In the genomic region with DNA sequence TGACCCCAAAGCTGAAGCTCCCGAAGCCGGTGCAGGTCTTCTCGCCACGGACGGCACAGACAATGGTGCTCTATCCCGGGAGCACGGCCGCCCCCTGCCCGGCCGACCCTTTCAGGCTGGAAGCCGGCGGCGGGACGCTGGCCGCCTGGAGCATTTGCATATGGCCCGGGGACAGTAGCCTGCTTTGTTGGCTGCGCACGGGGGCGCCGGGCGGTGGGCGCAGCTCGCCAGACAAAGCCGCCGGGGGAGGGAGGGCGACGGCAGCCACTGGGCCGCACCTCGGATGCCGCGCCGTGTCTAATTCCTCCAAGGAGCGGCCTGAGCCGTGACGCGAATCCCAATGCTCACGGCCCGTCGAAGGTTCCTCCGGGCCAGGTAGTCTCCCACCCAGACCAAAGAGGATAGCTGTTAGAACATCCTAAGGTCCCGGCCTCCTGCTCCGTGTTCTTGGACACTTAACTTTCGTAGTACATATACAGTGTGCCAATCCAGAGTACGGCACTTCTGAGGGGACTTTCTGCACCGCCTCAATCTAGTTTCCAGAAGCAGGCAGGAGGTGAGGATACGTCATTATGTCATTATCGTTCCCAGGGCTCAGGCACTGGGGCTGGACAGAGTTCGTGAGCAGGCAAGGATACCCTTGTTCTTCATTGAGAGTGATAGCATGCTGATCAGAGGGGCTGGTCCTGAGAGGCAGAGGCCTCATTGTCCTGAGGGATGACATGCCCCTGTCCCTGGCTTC, we compare ENCODE assay signal across 10 mouse cellular contexts. TPM values are rescaled to one million over a fixed set of nuclear protein-coding genes. Genes with fewer than 3 reads are reported as not detected.
A peak's percentile ranks its signal among the peaks of the same experiment; 100 is the strongest.
DNase-seq lines count a peak whose midpoint lies in the region; ATAC-seq and TF ChIP-seq lines count a peak whose summit lies in the region.
"Had no signal": no experiment of that assay in that cellular context is flagged by ENCODE, and none has a peak within 500 bp of the region (broad histone marks: within the 10 kb centered on the region; RNA-seq: fewer than 3 reads in every experiment).

No protein-coding gene starts in this region.

- no peak overlapping the region for H3K27ac ChIP-seq in lung, postnatal 0 days (ENCODE audit: low read length)
- H3K27ac ChIP-seq in embryonic facial prominence, embryonic 15.5 days (replicated peaks), result no peak overlapping the region
- H3K27ac ChIP-seq in limb, embryonic 10.5 days, result peak overlapping the region; percentile 50; the same call in 1 of the 2 replicates
- H3K27ac ChIP-seq in stomach, embryonic 16.5 days (ENCODE audit: low read length), result no peak overlapping the region

- no peak for TF ChIP-seq EP300 in lung, postnatal 0 days (IDR thresholded peaks at IDR 0.05)

- H3K4me1 ChIP-seq in lung, postnatal 0 days (ENCODE audit: insufficient read depth, low read depth, low read length), result 0 out of 2 replicates have a peak, but pooled peaks cover 2% of the 10 kb centered on the region
- peaks cover 6% of the 10 kb centered on the region for H3K4me1 ChIP-seq in embryonic facial prominence, embryonic 15.5 days
- H3K4me1 ChIP-seq in limb, embryonic 10.5 days, result peaks cover 23% of the 10 kb centered on the region
- 0 out of 2 replicates have a peak, but pooled peaks cover 4% of the 10 kb centered on the region for H3K4me1 ChIP-seq in stomach, embryonic 16.5 days (ENCODE audit: control insufficient read depth, insufficient read depth, low read length)

- ATAC-seq in lung, postnatal 0 days, result no peak
- no peak for ATAC-seq in embryonic facial prominence, embryonic 15.5 days (ENCODE audit: insufficient number of reproducible peaks, low FRiP score, low TSS enrichment, low read depth)
- ATAC-seq in stomach, embryonic 16.5 days (ENCODE audit: insufficient read depth, low FRiP score), result no peak

- H3K4me2 ChIP-seq in lung, postnatal 0 days (replicated peaks; ENCODE audit: low read depth, low read length), result no peak overlapping the region
- H3K4me2 ChIP-seq in embryonic facial prominence, embryonic 15.5 days (replicated peaks), result peak overlapping the region; percentile 31
- peak overlapping the region; percentile 20; the same call in 1 of the 2 replicates for H3K4me2 ChIP-seq in stomach, embryonic 16.5 days (ENCODE audit: low read depth, low read length)

- WGBS in lung, postnatal 0 days, result 4% methylated on average over 46 of the region's 48 CpGs
- whole genome bisulfite sequencing in embryonic facial prominence, embryonic 15.5 days, result 2% methylated on average over 39 of the region's 48 CpGs
- 2% methylated on average over 48 of the region's 48 CpGs for WGBS in limb, embryonic 10.5 days
- WGBS in stomach, embryonic 16.5 days, result 4% methylated on average over 45 of the region's 48 CpGs

- no peaks in the 10 kb centered on the region for H3K9me3 ChIP-seq in lung, postnatal 0 days (ENCODE audit: low read length)
- no peaks in the 10 kb centered on the region for H3K9me3 ChIP-seq in embryonic facial prominence, embryonic 15.5 days (replicated peaks)
- H3K9me3 ChIP-seq in limb, embryonic 10.5 days (replicated peaks), result no peaks in the 10 kb centered on the region
- H3K9me3 ChIP-seq in stomach, embryonic 16.5 days (replicated peaks; ENCODE audit: control insufficient read depth, low read length), result no peaks in the 10 kb centered on the region

- DNase-seq in lung, postnatal 0 days (ENCODE audit: low spot score), result no peak
- no peak for DNase-seq in lung, postnatal 36 days
- DNase-seq in limb, embryonic 10.5 days (ENCODE audit: low spot score), result no peak
- no peak for DNase-seq in spleen, postnatal 14 days (ENCODE audit: low spot score in 2 of 2)
- DNase-seq in natural killer cell, adult 2 months (ENCODE audit: low spot score in 2 of 2), result no peak
- DNase-seq: adrenal gland, postnatal 25 days; heart, postnatal 10 days had no signal

- no peak for TF ChIP-seq CTCF in lung, postnatal 0 days (IDR thresholded peaks at IDR 0.05)

- no peak overlapping the region for H3K9ac ChIP-seq in lung, postnatal 0 days (replicated peaks; ENCODE audit: low read depth)
- no peak overlapping the region for H3K9ac ChIP-seq in embryonic facial prominence, embryonic 15.5 days
- H3K9ac ChIP-seq in stomach, embryonic 16.5 days (ENCODE audit: low read length), result peak overlapping the region; percentile 46

- peak overlapping the region; percentile 2; the same call in 1 of the 2 replicates for H3K4me3 ChIP-seq in lung, postnatal 0 days (ENCODE audit: low read depth, low read length)
- peak overlapping the region; percentile 6; the same call in 1 of the 2 replicates for H3K4me3 ChIP-seq in embryonic facial prominence, embryonic 15.5 days (replicated peaks)
- peak overlapping the region; percentile 40 for H3K4me3 ChIP-seq in limb, embryonic 10.5 days
- H3K4me3 ChIP-seq in stomach, embryonic 16.5 days (replicated peaks; ENCODE audit: low read length), result peak overlapping the region; percentile 11; the same call in 1 of the 2 replicates
- H3K4me3 ChIP-seq: myocyte had no signal

- H3K27me3 ChIP-seq in lung, postnatal 0 days (replicated peaks; ENCODE audit: insufficient read depth, low read length), result peaks cover 52% of the 10 kb centered on the region
- peaks cover 94% of the 10 kb centered on the region for H3K27me3 ChIP-seq in embryonic facial prominence, embryonic 15.5 days
- peaks cover 99% of the 10 kb centered on the region for H3K27me3 ChIP-seq in limb, embryonic 10.5 days (ENCODE audit: low read depth, poor library complexity, severe bottlenecking)
- peaks cover 66% of the 10 kb centered on the region for H3K27me3 ChIP-seq in stomach, embryonic 16.5 days (ENCODE audit: control insufficient read depth, insufficient read depth, low read length)

- no peaks in the 10 kb centered on the region for H3K36me3 ChIP-seq in lung, postnatal 0 days (ENCODE audit: insufficient read depth, low read length)
- H3K36me3 ChIP-seq in embryonic facial prominence, embryonic 15.5 days, result no peaks in the 10 kb centered on the region
- H3K36me3 ChIP-seq in limb, embryonic 10.5 days, result no peaks in the 10 kb centered on the region
- no peaks in the 10 kb centered on the region for H3K36me3 ChIP-seq in stomach, embryonic 16.5 days (ENCODE audit: control insufficient read depth, insufficient read depth, low read length)

RNA-seq across cellular contexts. Expression of a gene that starts 13.3 kb away (rescaled TPM):
- 3.9 and 4.9 TPM in 2 replicates for polyA plus RNA-seq in lung, postnatal 0 days (2015; fragmentation: Nextera tagmentation; extraction: Ambion mirVana)
- 15.8 and 20.1 TPM in 2 replicates for polyA plus RNA-seq in embryonic facial prominence, embryonic 15.5 days (2015; fragmentation: Nextera tagmentation; extraction: Ambion mirVana)
- 0.18 and 0.34 TPM in 2 replicates for polyA plus RNA-seq in limb, embryonic 10.5 days (2016; fragmentation: Nextera tagmentation; extraction: Ambion mirVana)
- polyA plus RNA-seq in stomach, embryonic 16.5 days (2015; fragmentation: Nextera tagmentation; extraction: Ambion mirVana), result 11.7 and 15.0 TPM in 2 replicates
- polyA plus RNA-seq: myocyte had no signal

RNA-seq across cellular contexts. Expression of a gene that starts 45.8 kb away (rescaled TPM):
- 1.8 and 2.0 TPM in 2 replicates for polyA plus RNA-seq in lung, postnatal 0 days (2015; fragmentation: Nextera tagmentation; extraction: Ambion mirVana)
- 0.60 and 2.2 TPM in 2 replicates for polyA plus RNA-seq in embryonic facial prominence, embryonic 15.5 days (2015; fragmentation: Nextera tagmentation; extraction: Ambion mirVana)
- polyA plus RNA-seq in limb, embryonic 10.5 days (2016; fragmentation: Nextera tagmentation; extraction: Ambion mirVana), result 0.26 TPM in 1 of 2 replicates, not detected in the other
- polyA plus RNA-seq in stomach, embryonic 16.5 days (2015; fragmentation: Nextera tagmentation; extraction: Ambion mirVana), result 0.53 and 2.2 TPM in 2 replicates

RNA-seq across cellular contexts. Expression of a gene that starts 55.6 kb away (rescaled TPM):
- 10.8 and 13.1 TPM in 2 replicates for polyA plus RNA-seq in lung, postnatal 0 days (2015; fragmentation: Nextera tagmentation; extraction: Ambion mirVana)
- 14.3 and 16.3 TPM in 2 replicates for polyA plus RNA-seq in embryonic facial prominence, embryonic 15.5 days (2015; fragmentation: Nextera tagmentation; extraction: Ambion mirVana)
- polyA plus RNA-seq in limb, embryonic 10.5 days (2016; fragmentation: Nextera tagmentation; extraction: Ambion mirVana), result 14.0 and 15.4 TPM in 2 replicates
- 10.0 and 12.0 TPM in 2 replicates for polyA plus RNA-seq in stomach, embryonic 16.5 days (2015; fragmentation: Nextera tagmentation; extraction: Ambion mirVana)

RNA-seq across cellular contexts. Expression of a gene that starts 55.7 kb away (rescaled TPM):
- polyA plus RNA-seq in lung, postnatal 0 days (2015; fragmentation: Nextera tagmentation; extraction: Ambion mirVana), result 173 and 177 TPM in 2 replicates
- polyA plus RNA-seq in embryonic facial prominence, embryonic 15.5 days (2015; fragmentation: Nextera tagmentation; extraction: Ambion mirVana), result 443 TPM in 2 replicates
- 834 and 987 TPM in 2 replicates for polyA plus RNA-seq in limb, embryonic 10.5 days (2016; fragmentation: Nextera tagmentation; extraction: Ambion mirVana)
- 424 and 435 TPM in 2 replicates for polyA plus RNA-seq in stomach, embryonic 16.5 days (2015; fragmentation: Nextera tagmentation; extraction: Ambion mirVana)
